Mouse (Mus musculus) liver, embryonic 14.5 days (tissue): ENCODE data around the gene Gng7. TPM values are rescaled to one million over a fixed set of nuclear protein-coding genes. Genes with fewer than 3 reads are reported as not detected.

Experiments used
- ATAC-seq: fragments of 200-750 bp; cut with Nextera tagmentation; 2 replicates; pipeline ENCODE4 v1.8.0; 2017; ENCODE audit warnings: moderate number of reproducible peaks, mild to moderate bottlenecking, moderate library complexity; ENCODE audit not compliant: insufficient read depth
- DNase-seq, 3 experiments: peaks; one replicate each; pipeline ENCODE4 v3.0.0-alpha.2; 2012 to 2013; ENCODE audit warnings: low read depth in 3 of 3, low spot score in 3 of 3
- H3K27ac ChIP-seq: fragments of 300-500 bp; sonication (generic); 2 replicates; pipeline ENCODE4 v1.5.1; 2014; ENCODE audit warnings: moderate library complexity, mild to moderate bottlenecking, control low read depth, inconsistent platforms
- H3K27me3 ChIP-seq: fragments of 300-500 bp; sonication (generic); 2 replicates; pipeline ENCODE4 v1.6.1; 2014; ENCODE audit warnings: mild to moderate bottlenecking, low read length, moderate library complexity; ENCODE audit not compliant: control insufficient read depth, insufficient read depth
- H3K36me3 ChIP-seq: fragments of 300-500 bp; sonication (generic); replicated peaks from 2 replicates; pipeline ENCODE4 v1.6.1; 2014; ENCODE audit warnings: low read depth; ENCODE audit not compliant: control insufficient read depth, insufficient read depth
- H3K4me1 ChIP-seq, 2 experiments: fragments of 200-500 bp in 1 of 2; fragments of 300-500 bp in 1 of 2; sonication (generic) in 1 of 2; replicated peaks; 2 replicates each; pipeline ENCODE4 v1.6.1; 2012 to 2014; ENCODE audit warnings: antibody characterized with exemption in 1 of 2, inconsistent platforms in 1 of 2, low read length in 1 of 2; ENCODE audit not compliant: control insufficient read depth in 2 of 2, insufficient read depth in 2 of 2
- H3K4me2 ChIP-seq: fragments of 300-500 bp; sonication (generic); 2 replicates; pipeline ENCODE4 v1.6.1; 2014; ENCODE audit warnings: low read depth, mild to moderate bottlenecking, control low read depth, moderate library complexity
- H3K4me3 ChIP-seq, 2 experiments: fragments of 200-500 bp in 1 of 2; fragments of 300-500 bp in 1 of 2; sonication (generic) in 1 of 2; 2 replicates each; pipeline ENCODE4 v1.5.1; 2012 to 2014; ENCODE audit warnings: low read depth in 2 of 2, low read length in 2 of 2, mild to moderate bottlenecking in 2 of 2, control low read depth in 1 of 2, inconsistent platforms in 1 of 2, moderate library complexity in 1 of 2; ENCODE audit not compliant: insufficient read depth in 1 of 2
- H3K9ac ChIP-seq: fragments of 300-500 bp; sonication (generic); replicated peaks from 2 replicates; pipeline ENCODE4 v1.6.1; 2014; ENCODE audit warnings: mild to moderate bottlenecking, control low read depth, moderate library complexity
- H3K9me3 ChIP-seq: fragments of 300-500 bp; sonication (generic); 2 replicates; pipeline ENCODE4 v1.6.1; 2016; ENCODE audit warnings: low read length, mixed read lengths; ENCODE audit not compliant: control insufficient read depth
- CTCF ChIP-seq: IDR thresholded peaks from 2 replicates; pipeline ENCODE4 v1.5.1; 2016; ENCODE audit warnings: antibody characterized with exemption, low read depth, control low read depth
- EP300 ChIP-seq: IDR thresholded peaks from 2 replicates; pipeline ENCODE4 v1.6.1; 2016; ENCODE audit warnings: antibody characterized with exemption, low read depth
- WGBS: fragments of 180-500 bp; shearing (Covaris S2); extraction: QIAGEN DNeasy Blood & Tissue Kit; methylation state at CpG from one replicate; pipeline ENCODE4 v1.1.7; 2014; ENCODE audit not compliant: insufficient replicate concordance; 5-methylcytosine and 5-hydroxymethylcytosine counted together
- polyA plus RNA-seq, 2 experiments: library from polyadenylated mRNA; depleted of rRNA in 1 of 2; stranded (reverse) in 1 of 2; unstranded in 1 of 2; fragments of >200 nt; fragmentation: Nextera tagmentation in 1 of 2; extraction: Ambion mirVana in 1 of 2; gene quantifications; 2 replicates each; pipeline versions ENCODE4 v1.2.1 to v1.2.3; 2012 to 2014

The Gng7 gene
- polyA plus RNA-seq, 2 experiments = 0.23 to 0.25 TPM

DNA sequence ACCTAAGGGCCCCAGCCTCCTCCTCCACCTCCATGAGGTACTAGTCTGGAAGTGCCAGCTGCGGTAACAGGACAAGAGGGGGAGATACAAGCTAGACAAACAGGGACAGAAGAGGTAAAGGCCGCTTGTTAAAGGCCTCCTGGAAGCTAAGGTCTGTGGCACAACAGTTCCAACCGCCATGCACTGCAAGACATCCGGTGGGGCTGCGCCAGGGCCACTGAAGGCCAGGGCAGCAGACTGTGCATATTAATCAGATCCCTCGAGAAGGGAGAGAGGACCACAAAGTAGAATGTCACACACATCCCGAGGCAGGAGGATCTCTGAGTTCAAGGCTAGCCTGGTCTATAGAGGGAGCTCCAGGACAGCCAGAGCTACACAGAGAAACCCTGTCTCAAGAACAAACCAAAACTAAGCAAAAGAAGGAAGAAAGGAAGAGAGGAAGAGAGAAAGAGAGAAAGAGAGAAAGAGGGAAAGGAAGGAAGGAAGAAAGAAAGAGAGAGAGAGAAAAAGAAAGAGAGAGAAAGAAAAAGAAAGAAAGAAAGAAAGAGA is 33.1 kb downstream of the Gng7 start:
- no peak overlapping the region for H3K27ac ChIP-seq
- ATAC-seq = no peak
- H3K9me3 ChIP-seq = no peaks in the 10 kb centered on the region
- no peak overlapping the region for H3K4me3 ChIP-seq
- H3K36me3 ChIP-seq = no peaks in the 10 kb centered on the region
- peaks cover 12% of the 10 kb centered on the region for H3K27me3 ChIP-seq
- H3K4me2 ChIP-seq = no peak overlapping the region
- no peak for TF ChIP-seq CTCF
- TF ChIP-seq EP300 = no peak
- no peak overlapping the region for H3K9ac ChIP-seq
- no peaks in the 10 kb centered on the region for H3K4me1 ChIP-seq
- 40% methylated on average over 7 of the region's 7 CpGs for WGBS
- DNase-seq = no peak

DNA sequence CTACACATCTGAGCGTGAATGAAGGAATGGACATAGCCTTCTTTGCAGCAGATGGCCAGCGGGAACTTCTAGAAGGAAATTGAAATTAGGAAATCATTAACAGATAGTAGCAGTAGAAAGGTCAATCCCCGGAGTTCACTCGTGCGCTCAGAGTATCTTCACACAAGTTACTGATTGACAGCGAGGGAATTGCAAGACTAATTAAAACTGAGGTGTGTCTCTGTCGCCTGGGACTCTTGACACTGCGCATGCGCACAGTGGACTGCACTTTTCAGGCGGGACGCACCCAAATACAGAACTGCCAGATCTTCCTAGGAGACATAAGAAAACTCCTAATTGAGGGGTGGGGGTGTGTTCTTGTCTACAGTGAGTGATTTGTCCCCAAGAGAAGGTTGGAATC is 39.3 kb downstream of the Gng7 start:
- ATAC-seq (no peak), DNase-seq (no peak)
- WGBS = 72% methylated on average over 11 of the region's 11 CpGs

DNA sequence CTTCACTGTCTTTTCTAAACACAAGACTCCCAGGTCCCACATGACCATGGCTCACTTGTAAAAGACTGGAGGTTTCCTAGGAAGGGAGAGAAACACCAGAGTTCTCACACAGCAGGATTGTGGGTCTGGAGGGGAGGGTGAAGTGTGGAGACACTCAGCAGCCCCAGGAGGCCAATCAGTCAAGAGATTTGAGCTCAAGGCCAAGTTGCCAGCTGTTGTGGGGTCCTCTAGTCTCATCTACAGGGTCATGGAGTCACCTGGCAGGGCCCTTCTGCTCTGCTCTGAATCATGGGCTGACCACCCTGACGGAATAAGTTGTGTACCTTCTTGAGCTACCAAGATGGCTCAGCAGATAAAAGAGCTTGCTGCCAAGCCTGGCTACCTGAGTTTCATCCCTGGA is 41.0 kb downstream of the Gng7 start:
- H3K4me3 ChIP-seq = no peak overlapping the region
- no peak for DNase-seq
- no peak for ATAC-seq
- H3K4me2 ChIP-seq = no peak overlapping the region
- H3K9me3 ChIP-seq = no peaks in the 10 kb centered on the region
- no peaks in the 10 kb centered on the region for H3K27me3 ChIP-seq
- no peak overlapping the region for H3K27ac ChIP-seq
- H3K4me1 ChIP-seq = peaks cover 0 to 4% of the 10 kb centered on the region in 2 experiments; a peak in 1 of 4 replicates
- no peaks in the 10 kb centered on the region for H3K36me3 ChIP-seq
- 61% methylated on average over 1 of the region's 1 CpGs for WGBS
- TF ChIP-seq EP300 = no peak
- no peak overlapping the region for H3K9ac ChIP-seq

More for the DNA sequence above, 39.3 kb downstream of the Gng7 start:
- Histone ChIP-seq H3K27ac (no peak overlapping the region), H3K27me3 (no peaks in the 10 kb centered on the region), H3K9ac (no peak overlapping the region), H3K9me3 (no peaks in the 10 kb centered on the region), H3K4me1 (peaks cover 0 to 4% of the 10 kb centered on the region in 2 experiments; a peak in 1 of 4 replicates), H3K36me3 (no peaks in the 10 kb centered on the region), H3K4me3 (no peak overlapping the region), H3K4me2 (no peak overlapping the region)
- TF ChIP-seq EP300 (no peak), CTCF (no peak)

DNA sequence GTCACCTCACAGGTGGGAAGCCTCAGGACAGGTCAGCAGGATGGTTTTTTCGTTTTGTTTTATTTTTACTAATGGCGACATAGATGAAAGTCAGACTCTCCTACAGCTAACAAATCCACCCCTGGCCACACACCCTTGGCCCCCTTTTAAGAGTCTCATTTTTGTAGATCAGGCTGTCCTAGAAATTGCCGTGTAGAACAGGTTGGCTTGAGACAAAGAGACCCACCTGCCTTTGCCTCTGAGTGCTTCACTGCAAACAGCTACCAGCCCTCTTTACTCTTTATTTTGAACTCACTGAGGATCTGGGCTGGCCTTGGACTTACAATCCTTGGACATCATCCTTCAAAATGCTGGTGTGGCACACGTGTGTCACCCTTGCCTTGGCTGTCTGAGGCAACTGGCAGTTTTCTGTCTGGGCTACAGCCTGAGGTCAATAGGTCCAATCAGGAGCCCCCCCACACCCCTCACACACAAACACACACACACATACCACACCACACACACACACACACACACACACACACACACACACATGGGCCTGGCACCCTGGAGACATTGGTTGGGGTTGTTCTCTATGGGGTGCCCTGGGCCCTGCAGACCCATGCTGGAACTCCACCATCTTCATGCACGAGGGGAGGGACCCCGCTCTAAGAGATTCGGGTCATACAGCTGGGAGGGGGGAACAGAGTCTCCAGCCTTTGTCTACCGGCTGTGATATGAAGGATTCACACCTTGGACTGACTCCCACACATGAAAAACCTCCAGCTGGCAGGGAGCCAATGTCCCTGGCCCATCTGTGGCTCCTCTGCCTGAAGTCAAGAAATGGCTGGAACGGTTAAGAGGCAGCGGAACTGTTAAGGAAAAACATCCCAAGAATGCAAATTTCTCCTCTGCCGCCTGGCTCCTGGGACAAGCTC is 42.4 kb downstream of the Gng7 start:
- Histone ChIP-seq H3K4me1 (peaks cover 0 to 4% of the 10 kb centered on the region in 2 experiments; a peak in 1 of 4 replicates), H3K4me3 (no peak overlapping the region), H3K9ac (no peak overlapping the region), H3K27me3 (no peaks in the 10 kb centered on the region), H3K4me2 (no peak overlapping the region), H3K9me3 (no peaks in the 10 kb centered on the region), H3K36me3 (no peaks in the 10 kb centered on the region), H3K27ac (no peak overlapping the region)
- TF ChIP-seq EP300 (no peak), CTCF (no peak)
- ATAC-seq = no peak
- 53% methylated on average over 11 of the region's 11 CpGs for WGBS
- DNase-seq = no peak

DNA sequence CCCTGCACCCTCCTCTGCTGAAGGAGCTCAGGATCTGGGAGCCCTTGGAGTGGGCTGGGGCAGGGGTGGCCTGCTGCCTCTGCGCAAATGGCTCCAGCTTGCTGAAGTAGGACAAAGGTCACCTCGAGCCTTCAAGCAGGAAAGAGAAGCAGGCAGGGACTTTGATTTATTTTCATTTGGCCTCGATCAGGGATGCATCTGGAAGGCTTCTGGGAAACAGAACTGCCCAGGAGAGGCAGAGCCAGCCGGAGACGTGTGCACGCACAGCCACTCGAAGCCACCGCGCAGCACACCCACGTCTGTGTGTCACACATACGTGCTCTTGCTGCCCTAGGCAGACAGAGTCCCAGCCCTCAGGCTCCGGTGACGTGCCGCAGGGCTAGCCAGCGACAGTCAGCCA is 43.2 kb downstream of the Gng7 start:
- Histone ChIP-seq H3K9ac (no peak overlapping the region), H3K36me3 (no peaks in the 10 kb centered on the region), H3K27me3 (no peaks in the 10 kb centered on the region), H3K4me3 (no peak overlapping the region), H3K9me3 (no peaks in the 10 kb centered on the region), H3K4me1 (peaks cover 0 to 8% of the 10 kb centered on the region in 2 experiments; a peak in 2 of 4 replicates), H3K4me2 (no peak overlapping the region), H3K27ac (no peak overlapping the region)
- no peak for DNase-seq
- TF ChIP-seq CTCF (no peak), EP300 (no peak)
- ATAC-seq = no peak
- WGBS = 65% methylated on average over 15 of the region's 15 CpGs
